Mouse (Mus musculus) mesoderm, embryonic 11.5 days (tissue): ENCODE data around the gene Hus1b.

Source experiments
- DNase-seq: peaks from one replicate; pipeline ENCODE4 v3.0.0-alpha.2; 2012; ENCODE audit warnings: low read depth, low spot score

Gene Hus1b

GRCm38 (mm10) chr13:30947540-30947939 lies at the start of gene Hus1b:
TSS of gene Hus1b (minus strand) at chr13:30947759.
- DNase-seq: no peak

- DNase-seq: no peak
Observed at GRCm38 (mm10) chr13:30994249-30994858, 46.8 kb upstream of the Hus1b start.

- DNase-seq: peak; percentile 78
Observed at GRCm38 (mm10) chr13:30993819-30994218, 46.3 kb upstream of the Hus1b start.

GRCm38 (mm10) chr13:30990233-30990632 lies 42.7 kb upstream of the Hus1b start:
- DNase-seq: no peak

GRCm38 (mm10) chr13:30989710-30990109 lies 42.2 kb upstream of the Hus1b start:
- no peak for DNase-seq

GRCm38 (mm10) chr13:30987686-30988085 lies 40.1 kb upstream of the Hus1b start:
- DNase-seq: no peak

- no peak for DNase-seq
Observed at GRCm38 (mm10) chr13:30986934-30987455, 39.4 kb upstream of the Hus1b start.

- DNase-seq: peak; percentile 41
Observed at GRCm38 (mm10) chr13:30985598-30986466, 38.3 kb upstream of the Hus1b start.

GRCm38 (mm10) chr13:30985275-30985597 lies 37.7 kb upstream of the Hus1b start:
- DNase-seq: no peak

- DNase-seq: no peak
Observed at GRCm38 (mm10) chr13:30981666-30982065, 34.1 kb upstream of the Hus1b start.

GRCm38 (mm10) chr13:30978224-30978623 lies 30.7 kb upstream of the Hus1b start:
- DNase-seq: no peak

GRCm38 (mm10) chr13:30976536-30977084 lies 29.1 kb upstream of the Hus1b start:
- DNase-seq: no peak

- no peak for DNase-seq
Observed at GRCm38 (mm10) chr13:30974247-30974630, 26.7 kb upstream of the Hus1b start.

- DNase-seq: peak; percentile 89
Observed at GRCm38 (mm10) chr13:30973501-30974246, 26.1 kb upstream of the Hus1b start, which contains the start of the genes Exoc2 and Gm5447. TSS of gene Exoc2 (minus strand) at chr13:30974093. TSS of gene Gm5447 (plus strand) at chr13:30974204.

- DNase-seq: no peak
Observed at GRCm38 (mm10) chr13:30972102-30972501, 24.5 kb upstream of the Hus1b start.

GRCm38 (mm10) chr13:30971047-30971446 lies 23.5 kb upstream of the Hus1b start:
- no peak for DNase-seq

- no peak for DNase-seq
Observed at GRCm38 (mm10) chr13:30968311-30968710, 20.8 kb upstream of the Hus1b start.

GRCm38 (mm10) chr13:30966507-30966911 lies 18.9 kb upstream of the Hus1b start:
- peak; percentile 73 for DNase-seq

- DNase-seq: no peak
Observed at GRCm38 (mm10) chr13:30961932-30962331, 14.4 kb upstream of the Hus1b start.

- DNase-seq: no peak
Observed at GRCm38 (mm10) chr13:30960714-30961113, 13.2 kb upstream of the Hus1b start.

- no peak for DNase-seq
Observed at GRCm38 (mm10) chr13:30953580-30953979, 6.0 kb upstream of the Hus1b start.

GRCm38 (mm10) chr13:30952044-30952443 lies 4.5 kb upstream of the Hus1b start:
- no peak for DNase-seq
